Mouse (Mus musculus) thymus, postnatal 4 days (tissue): Measurements from ENCODE around the gene Zfp507.

ENCODE experiments used
- DNase-seq: peaks from one replicate; pipeline ENCODE4 v3.0.0; 2021

Zfp507 gene

GRCm38 (mm10) chr7:35802906-35803595, at the start of gene Zfp507:
TSS of gene Zfp507 (minus strand) at chr7:35803003.
- DNase-seq: peak; percentile 93

GRCm38 (mm10) chr7:35850426-35850825, 47.6 kb upstream of the Zfp507 start:
- DNase-seq: no peak

- DNase-seq: no peak
These were observed 45.7 kb upstream of the Zfp507 start for GRCm38 (mm10) chr7:35848526-35848925.

- no peak for DNase-seq
These were observed 37.7 kb upstream of the Zfp507 start for GRCm38 (mm10) chr7:35840504-35840903.

GRCm38 (mm10) chr7:35836851-35837250, 34.0 kb upstream of the Zfp507 start:
- DNase-seq: no peak

- DNase-seq: no peak
These were observed 33.6 kb upstream of the Zfp507 start for GRCm38 (mm10) chr7:35836415-35836814.

GRCm38 (mm10) chr7:35830119-35830518, 27.3 kb upstream of the Zfp507 start:
- DNase-seq: no peak

GRCm38 (mm10) chr7:35823906-35824305, 21.1 kb upstream of the Zfp507 start:
- no peak for DNase-seq

GRCm38 (mm10) chr7:35822320-35822719, 19.5 kb upstream of the Zfp507 start:
- no peak for DNase-seq

GRCm38 (mm10) chr7:35821357-35821756, 18.6 kb upstream of the Zfp507 start:
- DNase-seq: no peak

- DNase-seq: no peak
These were observed 16.7 kb upstream of the Zfp507 start for GRCm38 (mm10) chr7:35819486-35819885.

- DNase-seq: no peak
These were observed 12.2 kb upstream of the Zfp507 start for GRCm38 (mm10) chr7:35814759-35815551.

GRCm38 (mm10) chr7:35813306-35813705, 10.5 kb upstream of the Zfp507 start:
- DNase-seq: no peak

- peak; percentile 20 for DNase-seq
These were observed 7.9 kb upstream of the Zfp507 start for GRCm38 (mm10) chr7:35810736-35811135.

GRCm38 (mm10) chr7:35804206-35804605, 1.4 kb upstream of the Zfp507 start:
- DNase-seq: no peak

GRCm38 (mm10) chr7:35802201-35802905, 450 bp downstream of the Zfp507 start:
- no peak for DNase-seq

GRCm38 (mm10) chr7:35796123-35796522, 6.7 kb downstream of the Zfp507 start:
- no peak for DNase-seq

- no peak for DNase-seq
These were observed 8.6 kb downstream of the Zfp507 start for GRCm38 (mm10) chr7:35794145-35794664.

- no peak for DNase-seq
These were observed 10.5 kb downstream of the Zfp507 start for GRCm38 (mm10) chr7:35792150-35792848.

- DNase-seq: no peak
These were observed 11.9 kb downstream of the Zfp507 start for GRCm38 (mm10) chr7:35790926-35791325.

- DNase-seq: peak; percentile 29
These were observed 12.6 kb downstream of the Zfp507 start for GRCm38 (mm10) chr7:35790201-35790600.

GRCm38 (mm10) chr7:35785579-35785978, 17.2 kb downstream of the Zfp507 start:
- DNase-seq: no peak

GRCm38 (mm10) chr7:35782252-35782651, 20.6 kb downstream of the Zfp507 start:
- DNase-seq: no peak
